Mouse (Mus musculus) forelimb bud, embryonic 11.5 days (tissue): ENCODE measurements around the gene Mcu.

Experiments
- DNase-seq: peaks from one replicate; pipeline ENCODE4 v3.0.0-alpha.2; 2012; ENCODE audit warnings: low read depth, low spot score

Mcu gene

GRCm38 (mm10) chr10:59430701-59431218, 185.7 kb downstream of the Mcu start:
- DNase-seq = no peak

- DNase-seq = no peak
These were observed 186.9 kb downstream of the Mcu start for GRCm38 (mm10) chr10:59429448-59430135.

- DNase-seq = no peak
These were observed 190.1 kb downstream of the Mcu start for GRCm38 (mm10) chr10:59426371-59426770.

GRCm38 (mm10) chr10:59425369-59425768, 191.1 kb downstream of the Mcu start:
- DNase-seq = no peak

- DNase-seq = no peak
These were observed 192.0 kb downstream of the Mcu start for GRCm38 (mm10) chr10:59424453-59424852.

GRCm38 (mm10) chr10:59419516-59419915, 197.0 kb downstream of the Mcu start:
- no peak for DNase-seq

GRCm38 (mm10) chr10:59416623-59417022, 199.9 kb downstream of the Mcu start:
- DNase-seq = no peak

- no peak for DNase-seq
These were observed 202.8 kb downstream of the Mcu start for GRCm38 (mm10) chr10:59413711-59414110.

GRCm38 (mm10) chr10:59410264-59410663, 206.2 kb downstream of the Mcu start:
- no peak for DNase-seq

GRCm38 (mm10) chr10:59408499-59408898, 208.0 kb downstream of the Mcu start:
- no peak for DNase-seq

GRCm38 (mm10) chr10:59403793-59404149, 212.7 kb downstream of the Mcu start:
- DNase-seq = no peak

- no peak for DNase-seq
These were observed 213.3 kb downstream of the Mcu start, which contains the start of gene Pla2g12b for GRCm38 (mm10) chr10:59402899-59403792. Gene Pla2g12b (plus strand): TSS chr10:59403660.
